Mouse (Mus musculus) limb, embryonic 11.5 days (tissue): ENCODE results near the gene Atp6v0e2. TPM values are rescaled to one million over a fixed set of nuclear protein-coding genes. Genes with fewer than 3 reads are reported as not detected.

ENCODE experiments used
- ATAC-seq: fragments of 200-750 bp; cut with Nextera tagmentation; 2 replicates; pipeline ENCODE4 v1.8.0; 2017; ENCODE audit warnings: low read depth; ENCODE audit not compliant: insufficient number of reproducible peaks, low FRiP score, low TSS enrichment
- DNase-seq: peaks from one replicate; pipeline ENCODE4 v3.0.0-alpha.2; 2015; ENCODE audit warnings: low spot score
- H3K27ac ChIP-seq: fragments of 300-500 bp; sonication (generic); replicated peaks from 2 replicates; pipeline ENCODE4 v1.5.1; 2014; ENCODE audit warnings: low read depth, mild to moderate bottlenecking, low read length
- H3K27me3 ChIP-seq: fragments of 300-500 bp; sonication (generic); 2 replicates; pipeline ENCODE4 v1.6.1; 2014; ENCODE audit warnings: mild to moderate bottlenecking, low read length, mixed read lengths; ENCODE audit not compliant: control insufficient read depth, insufficient read depth
- H3K36me3 ChIP-seq: fragments of 300-500 bp; sonication (generic); 2 replicates; pipeline ENCODE4 v1.6.1; 2014; ENCODE audit warnings: mild to moderate bottlenecking, low read length, moderate library complexity, mixed read lengths; ENCODE audit not compliant: control insufficient read depth, insufficient read depth
- H3K4me1 ChIP-seq: fragments of 300-500 bp; sonication (generic); 2 replicates; pipeline ENCODE4 v1.6.1; 2014; ENCODE audit warnings: low read length, mixed read lengths; ENCODE audit not compliant: control insufficient read depth, insufficient read depth
- H3K4me2 ChIP-seq: fragments of 300-500 bp; sonication (generic); 2 replicates; pipeline ENCODE4 v1.6.1; 2014; ENCODE audit warnings: low read depth, mild to moderate bottlenecking, moderate library complexity; ENCODE audit not compliant: severe bottlenecking
- H3K4me3 ChIP-seq: fragments of 300-500 bp; sonication (generic); 2 replicates; pipeline ENCODE4 v1.5.1; 2014; ENCODE audit warnings: low read depth, low read length
- H3K9ac ChIP-seq: fragments of 300-500 bp; sonication (generic); 2 replicates; pipeline ENCODE4 v1.6.1; 2014; ENCODE audit warnings: mild to moderate bottlenecking, low read length
- H3K9me3 ChIP-seq: fragments of 300-500 bp; sonication (generic); 2 replicates; pipeline ENCODE4 v1.6.1; 2016; ENCODE audit warnings: low read length; ENCODE audit not compliant: control insufficient read depth
- WGBS: fragments of 180-500 bp; shearing (Covaris S2); extraction: QIAGEN DNeasy Blood & Tissue Kit; methylation state at CpG from one replicate; pipeline ENCODE4 v1.1.7; 2014; 5-methylcytosine and 5-hydroxymethylcytosine counted together
- polyA plus RNA-seq: library from polyadenylated mRNA; unstranded; fragments of >200 nt; fragmentation: Nextera tagmentation; extraction: Ambion mirVana; gene quantifications from 2 replicates; pipeline ENCODE4 v1.2.1, GENCODE M21; 2014

Atp6v0e2 gene
- polyA plus RNA-seq, 1 experiment from 2014 or later: 4.1 TPM

- H3K4me3 ChIP-seq: no peak overlapping the region
- 62% methylated on average over 3 of the region's 3 CpGs for WGBS
- H3K4me1 ChIP-seq: peaks cover 29% of the 10 kb centered on the region
- H3K27me3 ChIP-seq: no peaks in the 10 kb centered on the region
- H3K27ac ChIP-seq: peak overlapping the region; percentile 94
- DNase-seq (no peak), ATAC-seq (no peak)
- no peaks in the 10 kb centered on the region for H3K36me3 ChIP-seq
- H3K9ac ChIP-seq: no peak overlapping the region
- H3K4me2 ChIP-seq: no peak overlapping the region
- H3K9me3 ChIP-seq: no peaks in the 10 kb centered on the region
Measured at GRCm38 (mm10) chr6:48542631-48543030, 5.2 kb downstream of the Atp6v0e2 start.

- Histone ChIP-seq H3K4me3 (no peak overlapping the region), H3K27ac (no peak overlapping the region), H3K27me3 (no peaks in the 10 kb centered on the region), H3K9ac (no peak overlapping the region), H3K9me3 (no peaks in the 10 kb centered on the region), H3K4me2 (no peak overlapping the region), H3K4me1 (peaks cover 25% of the 10 kb centered on the region), H3K36me3 (no peaks in the 10 kb centered on the region)
- 80% methylated on average over 5 of the region's 5 CpGs for WGBS
- ATAC-seq: no peak
- no peak for DNase-seq
Measured at GRCm38 (mm10) chr6:48545251-48545650, 7.8 kb downstream of the Atp6v0e2 start.

DNA sequence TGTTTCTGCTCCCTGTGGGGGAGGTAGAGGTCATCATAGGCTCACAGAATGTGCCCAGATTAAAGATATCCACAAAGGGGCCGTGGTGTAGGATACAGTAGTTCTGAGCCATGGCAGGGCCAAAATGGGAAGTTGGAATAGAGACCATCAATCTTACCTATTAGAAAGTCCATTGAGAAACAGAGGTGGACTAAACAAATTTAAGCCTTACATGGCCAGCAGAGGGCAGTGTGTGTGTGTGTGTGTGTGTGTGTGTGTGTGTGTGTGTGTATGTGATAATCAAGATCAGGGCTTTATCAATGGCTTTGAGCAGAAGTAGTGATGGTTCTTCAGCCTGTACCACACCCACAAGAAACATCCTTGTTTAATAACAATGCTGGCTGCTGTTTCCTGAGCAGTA lies 8.9 kb downstream of the Atp6v0e2 start:
- no peaks in the 10 kb centered on the region for H3K27me3 ChIP-seq
- H3K9me3 ChIP-seq: no peaks in the 10 kb centered on the region
- H3K36me3 ChIP-seq: no peaks in the 10 kb centered on the region
- no peak overlapping the region for H3K27ac ChIP-seq
- H3K4me1 ChIP-seq: peaks cover 17% of the 10 kb centered on the region
- WGBS: 54% methylated on average over 1 of the region's 1 CpGs
- H3K4me2 ChIP-seq: no peak overlapping the region
- H3K9ac ChIP-seq: no peak overlapping the region
- DNase-seq (peak; percentile 38), ATAC-seq (no peak)
- H3K4me3 ChIP-seq: no peak overlapping the region

- H3K9me3 ChIP-seq: no peaks in the 10 kb centered on the region
- no peak overlapping the region for H3K4me3 ChIP-seq
- no peaks in the 10 kb centered on the region for H3K27me3 ChIP-seq
- H3K27ac ChIP-seq: no peak overlapping the region
- no peak overlapping the region for H3K4me2 ChIP-seq
- ATAC-seq (no peak), DNase-seq (no peak)
- WGBS: 58% methylated on average over 4 of the region's 4 CpGs
- H3K9ac ChIP-seq: no peak overlapping the region
- H3K4me1 ChIP-seq: peaks cover 12% of the 10 kb centered on the region
- H3K36me3 ChIP-seq: no peaks in the 10 kb centered on the region
Measured at GRCm38 (mm10) chr6:48546858-48547257, 9.4 kb downstream of the Atp6v0e2 start.

- ATAC-seq: no peak
- WGBS: 85% methylated on average over 6 of the region's 6 CpGs
- no peaks in the 10 kb centered on the region for H3K9me3 ChIP-seq
- H3K9ac ChIP-seq: no peak overlapping the region
- H3K27me3 ChIP-seq: no peaks in the 10 kb centered on the region
- H3K4me2 ChIP-seq: no peak overlapping the region
- no peak for DNase-seq
- no peak overlapping the region for H3K4me3 ChIP-seq
- H3K4me1 ChIP-seq: no peaks in the 10 kb centered on the region
- no peak overlapping the region for H3K27ac ChIP-seq
- H3K36me3 ChIP-seq: no peaks in the 10 kb centered on the region
Measured at GRCm38 (mm10) chr6:48548314-48548713, 10.9 kb downstream of the Atp6v0e2 start.

DNA sequence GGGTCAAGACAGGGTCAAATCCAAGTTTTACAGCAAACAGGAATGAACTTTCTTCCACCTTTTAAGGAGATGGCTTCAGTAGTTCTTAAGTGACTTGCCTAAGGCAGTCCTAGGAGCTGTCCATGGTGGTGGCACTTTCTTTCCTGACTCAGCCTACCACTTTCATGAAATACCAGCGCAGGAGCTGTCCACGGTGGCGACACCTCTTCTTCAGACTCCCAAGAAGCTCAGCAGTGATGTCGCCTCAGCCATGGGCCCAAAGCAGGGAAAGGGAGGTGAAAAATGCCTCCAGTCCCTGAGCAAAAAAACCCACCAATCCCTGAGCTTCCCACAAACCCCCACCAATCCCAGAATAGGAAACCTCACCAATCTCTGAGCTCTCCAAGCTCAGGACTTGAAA lies 15.5 kb downstream of the Atp6v0e2 start:
- H3K9ac ChIP-seq: no peak overlapping the region
- peaks cover 3% of the 10 kb centered on the region; the same call in 1 of the 2 replicates for H3K4me1 ChIP-seq
- H3K4me2 ChIP-seq: no peak overlapping the region
- DNase-seq (peak; percentile 57), ATAC-seq (no peak)
- WGBS: 47% methylated on average over 4 of the region's 4 CpGs
- no peak overlapping the region for H3K27ac ChIP-seq
- H3K9me3 ChIP-seq: no peaks in the 10 kb centered on the region
- H3K27me3 ChIP-seq: no peaks in the 10 kb centered on the region
- H3K4me3 ChIP-seq: no peak overlapping the region
- H3K36me3 ChIP-seq: no peaks in the 10 kb centered on the region

- Histone ChIP-seq H3K27ac (peak overlapping the region; percentile 93; the same call in 1 of the 2 replicates), H3K4me2 (peak overlapping the region; percentile 68), H3K36me3 (no peaks in the 10 kb centered on the region), H3K9me3 (no peaks in the 10 kb centered on the region), H3K27me3 (no peaks in the 10 kb centered on the region), H3K4me3 (peak overlapping the region; percentile 32; the same call in 1 of the 2 replicates), H3K9ac (peak overlapping the region; percentile 76), H3K4me1 (peaks cover 3% of the 10 kb centered on the region; the same call in 1 of the 2 replicates)
- ATAC-seq (no peak), DNase-seq (no peak)
- WGBS: 82% methylated on average over 4 of the region's 4 CpGs
Measured at GRCm38 (mm10) chr6:48553819-48554218, 16.4 kb downstream of the Atp6v0e2 start.

DNA sequence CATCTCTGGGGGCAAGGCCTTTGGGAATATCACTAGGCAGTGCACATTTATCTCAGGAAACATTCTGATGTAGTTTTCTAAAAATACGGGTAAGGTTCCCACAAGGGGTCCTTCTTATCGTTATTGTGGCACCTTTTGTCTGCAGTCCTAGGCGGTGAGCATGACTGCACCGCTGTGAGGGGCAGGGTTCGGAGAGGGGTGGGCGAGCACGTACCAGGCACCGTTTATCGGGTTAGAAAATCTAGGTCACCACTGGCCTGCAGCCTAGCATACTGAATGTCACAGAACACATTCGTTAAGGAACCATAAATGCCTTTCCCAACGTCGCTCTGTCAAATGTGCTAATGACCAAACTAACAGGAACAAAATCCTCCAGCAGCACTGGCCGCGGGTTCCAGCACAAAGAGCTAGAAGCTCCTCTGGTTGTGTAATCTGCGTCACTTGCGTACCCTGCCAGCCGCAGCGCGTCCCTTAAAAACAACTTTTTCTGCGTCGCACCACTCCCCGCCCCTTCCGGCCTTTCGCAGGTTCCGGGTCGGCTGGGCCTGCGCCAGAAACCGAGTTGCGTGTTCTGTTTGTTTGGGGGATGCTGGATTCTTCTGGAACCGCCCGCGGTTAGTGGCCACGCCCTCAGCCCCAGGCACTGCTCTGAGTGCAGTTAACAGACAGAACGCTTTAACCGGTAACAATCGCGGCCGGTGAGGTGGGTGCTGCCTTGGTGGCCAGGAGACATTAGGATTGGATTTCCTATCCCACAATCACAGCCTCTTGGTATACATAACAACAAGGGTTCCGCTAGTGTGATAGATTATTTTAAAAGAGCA lies 17.1 kb downstream of the Atp6v0e2 start, which contains the start of gene Lrrc61:
Lrrc61 (plus strand) TSS at position 517 of the 824 bp plus-strand sequence.
- Histone ChIP-seq H3K27me3 (no peaks in the 10 kb centered on the region), H3K4me3 (peak within 1 kb of the TSS; percentile 32), H3K4me1 (peaks cover 3% of the 10 kb centered on the region; the same call in 1 of the 2 replicates), H3K4me2 (peak within 1 kb of the TSS; percentile 68), H3K27ac (peak within 1 kb of the TSS; percentile 93), H3K9ac (peak within 1 kb of the TSS; percentile 76), H3K36me3 (no peaks in the 10 kb centered on the region), H3K9me3 (no peaks in the 10 kb centered on the region)
- WGBS: 3% methylated on average over 39 of the region's 39 CpGs
- DNase-seq: peak; percentile 93
- peak; percentile 89 for ATAC-seq
